Mouse (Mus musculus): ENCODE data around the gene Cxcl15.

DNA sequence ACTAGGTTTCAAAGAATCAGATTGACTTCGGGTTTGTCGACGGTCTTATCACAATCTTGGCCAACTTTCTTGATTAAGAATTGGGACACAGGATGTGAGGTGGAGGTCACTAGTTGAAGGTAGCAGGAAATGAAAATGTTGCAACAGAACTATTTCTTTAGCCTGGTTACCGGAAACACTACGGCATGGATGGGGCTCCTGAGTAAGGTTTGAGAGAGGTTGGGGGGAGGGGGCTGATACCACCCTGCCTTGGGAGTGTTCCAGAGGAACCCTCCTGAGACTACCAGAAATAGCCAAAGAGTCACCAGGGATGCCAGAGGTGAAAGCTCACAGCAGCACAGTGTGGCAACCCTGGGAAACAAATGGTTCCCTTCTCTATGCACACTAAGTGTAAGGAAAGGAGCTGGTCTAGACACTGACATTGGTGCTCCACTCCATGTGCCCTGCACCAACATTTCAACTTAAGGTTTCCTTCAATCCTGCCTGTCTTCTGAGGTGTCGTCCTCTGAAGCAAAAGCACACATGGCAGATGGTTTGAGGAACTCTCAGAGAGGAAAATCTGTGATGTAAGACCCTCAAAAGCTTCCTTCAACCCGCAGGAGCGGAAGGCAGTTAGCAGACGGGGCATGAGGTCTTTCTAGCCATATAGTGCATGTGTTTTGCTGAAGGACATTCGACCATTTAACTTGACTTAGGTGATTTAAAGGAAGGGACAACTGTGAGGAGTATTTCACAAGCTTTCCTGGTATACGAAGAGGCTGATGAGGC lies 4.8 kb upstream of the Cxcl15 start:
- TF ChIP-seq CTCF (IDR thresholded peaks at IDR 0.05; ENCODE audit: low read depth) (no peak), EP300 (IDR thresholded peaks at IDR 0.05; ENCODE audit: low read depth) (no peak)

Data from liver, embryonic 14.5 days (tissue).